Mouse (Mus musculus) bone marrow, adult 2 months (tissue): Measurements from ENCODE around the gene Depdc5. TPM values are rescaled to one million over a fixed set of nuclear protein-coding genes. Genes with fewer than 3 reads are reported as not detected.
A peak's percentile ranks its signal among the peaks of the same experiment; 100 is the strongest.
"Not testable (repeated sequence)": the region's sequence is repeated elsewhere in the genome, so short reads cannot be mapped to it uniquely, and the experiment has no call there.

Experiments
- H3K27ac ChIP-seq: fragments of 200-500 bp; 2 replicates; pipeline ENCODE4 v1.5.1; 2012; ENCODE audit warnings: low read depth, mild to moderate bottlenecking, control low read depth, inconsistent platforms, low read length; ENCODE audit not compliant: control insufficient read depth, poor library complexity, insufficient read depth
- H3K4me1 ChIP-seq: fragments of 200-500 bp; 2 replicates; pipeline ENCODE4 v1.6.1; 2011; ENCODE audit warnings: low read length; ENCODE audit not compliant: control insufficient read depth, insufficient read depth
- H3K4me3 ChIP-seq: fragments of 200-500 bp; replicated peaks from 2 replicates; pipeline ENCODE3; 2011; ENCODE audit warnings: mild to moderate bottlenecking, low read depth, low read length, control low read depth; ENCODE audit not compliant: control insufficient read depth
- CTCF ChIP-seq: fragments of 200-500 bp; IDR thresholded peaks from 2 replicates; pipeline ENCODE4 v1.5.1; 2011; ENCODE audit warnings: low read length, control low read depth; ENCODE audit not compliant: control insufficient read depth, insufficient read depth
- POLR2A ChIP-seq: fragments of 200-500 bp; IDR thresholded peaks from 2 replicates; pipeline ENCODE4 v1.6.1; 2011; ENCODE audit warnings: low read depth, mild to moderate bottlenecking, control low read depth, low read length, borderline replicate concordance; ENCODE audit not compliant: control insufficient read depth
- WGBS: fragments of 180-500 bp; shearing (Covaris S2); methylation state at CpG from one replicate; pipeline ENCODE4 v1.1.7; 2018; 5-methylcytosine and 5-hydroxymethylcytosine counted together
- polyA plus RNA-seq: library from polyadenylated mRNA; stranded (reverse); fragments of >200 nt; gene quantifications from 2 replicates; pipeline ENCODE4 v1.2.4, GENCODE M21; 2011; ENCODE audit warnings: low replicate concordance; ENCODE audit not compliant: missing spikeins, insufficient read depth, insufficient read length

Depdc5 gene
- 16.5 and 26.8 TPM in 2 replicates for polyA plus RNA-seq

DNA sequence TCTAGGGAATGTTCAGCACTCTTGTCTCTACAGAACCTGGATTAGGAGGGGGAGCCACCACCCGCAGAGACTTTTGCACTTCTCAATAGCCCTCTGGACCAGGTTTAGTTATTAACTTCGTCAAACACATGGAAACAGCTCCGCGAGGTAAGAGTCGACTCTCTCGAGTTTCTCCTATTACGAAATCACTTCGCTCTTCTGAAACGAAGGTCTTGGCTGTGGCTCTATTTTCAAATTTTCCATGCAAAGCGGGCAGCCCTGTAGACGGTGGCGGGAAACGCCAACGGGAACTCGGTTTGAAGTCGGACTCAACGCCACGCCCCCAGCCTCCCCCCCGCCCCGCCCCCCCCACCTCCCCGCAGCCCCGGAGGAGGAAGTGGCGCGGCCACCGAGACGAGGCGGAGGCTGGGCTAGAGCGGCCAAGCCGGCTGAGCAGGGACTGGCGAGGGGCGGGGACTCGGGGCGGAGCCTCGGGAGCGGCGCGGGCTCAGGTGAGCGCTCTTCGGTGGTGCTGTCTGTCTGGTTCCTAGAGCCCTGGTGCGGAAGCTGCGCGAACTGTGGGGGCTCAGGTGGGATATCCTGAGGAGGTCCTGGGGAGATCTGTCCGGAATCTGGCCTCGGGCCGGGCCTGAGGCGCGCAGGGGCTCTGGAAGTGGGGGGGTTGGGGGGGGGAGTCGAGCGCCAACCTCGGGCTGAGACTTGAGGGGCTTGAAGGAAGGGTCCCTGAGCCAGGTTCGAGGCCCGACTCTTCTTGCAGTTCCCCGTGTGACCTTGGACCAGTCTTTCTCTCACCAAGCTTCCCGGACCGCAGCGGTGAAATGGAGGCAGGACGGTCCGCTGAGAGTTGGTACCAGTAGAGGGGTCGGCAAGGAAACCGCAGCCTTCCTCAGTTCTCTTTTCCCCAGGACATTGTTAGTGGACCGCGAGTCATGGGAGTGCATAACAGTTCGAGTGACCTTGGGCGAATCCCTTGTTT, at the start of gene Depdc5:
TSS of gene Depdc5 (plus strand) at position 449 of the 976 bp plus-strand sequence.
- TF ChIP-seq CTCF: no peak
- peak; percentile 67; the same call in 1 of the 2 replicates for TF ChIP-seq POLR2A
- WGBS: under 1% methylated on average over 64 of the region's 64 CpGs
- Histone ChIP-seq H3K27ac (peak within 1 kb of the TSS; percentile 18), H3K4me1 (no peaks in the 10 kb centered on the region; the same call in 1 of the 2 replicates), H3K4me3 (peak within 1 kb of the TSS; percentile 82)

DNA sequence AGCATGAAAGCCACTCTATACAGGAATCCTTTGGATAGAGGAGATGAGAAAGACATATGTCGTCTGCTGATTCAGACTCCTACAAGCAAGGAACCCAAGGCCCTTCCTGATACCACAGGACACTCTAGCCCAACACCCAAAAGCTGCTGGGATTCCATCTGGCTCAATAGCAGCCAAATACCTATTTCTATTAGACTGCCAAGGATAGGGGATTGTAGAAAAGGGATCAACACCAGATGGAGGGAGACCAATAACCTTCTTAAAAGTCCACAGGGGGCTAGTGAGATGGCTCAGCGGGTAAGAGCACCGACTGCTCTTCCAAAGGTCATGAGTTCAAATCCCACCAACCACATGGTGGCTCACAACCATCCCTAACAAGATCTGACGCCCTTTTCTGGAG, 48.1 kb upstream of the Depdc5 start:
- whole genome bisulfite sequencing: 91% methylated on average over 4 of the region's 4 CpGs

DNA sequence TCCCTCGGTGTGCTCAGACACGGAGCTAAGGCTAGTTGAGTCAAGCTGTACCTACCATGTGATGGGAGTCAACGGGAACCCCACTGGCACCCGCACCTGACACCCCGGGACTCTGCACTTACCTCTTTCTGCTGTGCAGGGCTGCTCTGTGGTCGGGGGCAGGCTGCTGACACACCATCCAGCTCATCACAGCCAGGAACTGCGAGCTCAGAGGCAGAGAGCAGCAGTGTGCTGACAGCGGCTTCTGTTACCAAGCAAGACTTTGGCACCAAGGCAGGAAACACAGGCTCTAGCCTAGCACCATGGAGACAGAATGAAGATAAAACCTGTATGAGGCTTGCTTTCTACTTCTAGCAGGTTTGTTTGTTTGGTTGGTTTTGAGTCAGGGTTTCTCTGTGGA, 43.0 kb upstream of the Depdc5 start:
- H3K4me1 ChIP-seq: no peaks in the 10 kb centered on the region
- H3K4me3 ChIP-seq: no peak overlapping the region
- TF ChIP-seq CTCF (no peak), POLR2A (no peak)
- 88% methylated on average over 8 of the region's 8 CpGs for WGBS
- no peak overlapping the region for H3K27ac ChIP-seq

More for the DNA sequence above, 48.1 kb upstream of the Depdc5 start:
- H3K27ac ChIP-seq: no peak overlapping the region
- TF ChIP-seq CTCF (no peak), POLR2A (no peak)
- H3K4me3 ChIP-seq: no peak overlapping the region
- no peaks in the 10 kb centered on the region for H3K4me1 ChIP-seq

DNA sequence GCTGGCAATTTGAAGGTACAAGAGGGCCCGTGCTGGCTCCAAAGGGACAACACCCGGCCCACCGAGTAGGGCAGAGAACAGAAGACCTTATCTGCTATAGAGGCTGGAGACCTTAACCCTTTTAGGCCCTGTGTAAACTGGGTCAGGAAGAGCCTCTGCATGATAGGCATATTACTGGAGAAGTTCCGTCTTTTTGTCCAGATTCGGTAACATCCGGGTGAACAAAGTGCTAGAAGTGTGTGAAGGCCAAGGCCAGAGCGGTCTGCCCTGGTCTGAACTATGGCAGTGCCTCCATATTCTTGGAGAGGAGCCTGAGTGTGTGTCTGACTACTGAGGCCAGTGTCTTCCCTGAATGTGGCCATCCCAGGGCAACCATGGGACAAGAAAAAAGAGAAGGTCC, 36.5 kb upstream of the Depdc5 start, which contains the start of gene Gm20671:
TSS of gene Gm20671 (minus strand) at position 101 of the 400 bp plus-strand sequence.
- WGBS: 95% methylated on average over 7 of the region's 7 CpGs
- no peak for TF ChIP-seq CTCF
- Histone ChIP-seq H3K27ac (no peak within 1 kb of the TSS), H3K4me3 (no peak within 1 kb of the TSS), H3K4me1 (no peaks in the 10 kb centered on the region)

DNA sequence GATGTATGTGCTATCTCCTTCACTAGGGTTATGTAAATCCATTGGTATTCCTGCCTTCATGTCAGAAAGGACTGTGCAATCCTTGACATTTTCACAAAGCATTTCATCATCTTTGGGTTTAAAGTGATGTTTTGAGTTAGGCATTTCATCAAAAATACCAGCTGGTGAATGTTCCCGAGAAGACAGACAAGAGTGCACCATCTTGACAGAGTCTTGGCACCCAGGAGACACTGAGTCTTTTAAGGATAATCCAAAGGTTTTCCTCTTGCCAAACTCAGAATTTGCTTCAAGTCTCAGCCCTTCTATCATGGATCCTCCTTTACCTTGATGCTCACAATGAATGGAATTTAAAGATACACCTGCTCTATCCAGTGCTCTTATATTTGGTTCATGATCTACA, 34.7 kb upstream of the Depdc5 start:
- not testable (repeated sequence) for H3K4me3 ChIP-seq, H3K27ac ChIP-seq, H3K4me1 ChIP-seq
- WGBS: 79% methylated on average over 1 of the region's 1 CpGs

DNA sequence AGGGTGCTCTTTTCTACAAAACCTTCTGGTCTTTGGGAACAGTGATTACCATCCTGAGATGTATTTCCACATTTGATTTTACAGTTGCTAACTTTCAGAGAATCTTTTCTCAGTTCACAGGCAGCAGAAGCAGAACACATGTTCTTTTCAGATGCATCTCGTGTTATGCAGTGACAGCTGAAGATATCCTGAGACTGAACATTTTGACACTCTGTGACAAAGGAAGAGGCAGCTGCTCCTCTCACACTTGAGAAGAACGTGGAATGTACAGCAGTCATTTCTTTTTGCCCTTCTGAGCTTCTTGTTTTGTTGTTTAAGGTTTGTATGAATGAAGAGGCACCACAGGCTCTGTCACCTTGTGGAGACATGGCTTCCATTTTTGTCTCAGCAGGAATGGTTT, 33.4 kb upstream of the Depdc5 start:
- 90% methylated on average over 2 of the region's 2 CpGs for WGBS
- Histone ChIP-seq H3K4me1 (no peaks in the 10 kb centered on the region), H3K4me3 (no peak overlapping the region), H3K27ac (no peak overlapping the region)
- TF ChIP-seq CTCF (no peak), POLR2A (no peak)

DNA sequence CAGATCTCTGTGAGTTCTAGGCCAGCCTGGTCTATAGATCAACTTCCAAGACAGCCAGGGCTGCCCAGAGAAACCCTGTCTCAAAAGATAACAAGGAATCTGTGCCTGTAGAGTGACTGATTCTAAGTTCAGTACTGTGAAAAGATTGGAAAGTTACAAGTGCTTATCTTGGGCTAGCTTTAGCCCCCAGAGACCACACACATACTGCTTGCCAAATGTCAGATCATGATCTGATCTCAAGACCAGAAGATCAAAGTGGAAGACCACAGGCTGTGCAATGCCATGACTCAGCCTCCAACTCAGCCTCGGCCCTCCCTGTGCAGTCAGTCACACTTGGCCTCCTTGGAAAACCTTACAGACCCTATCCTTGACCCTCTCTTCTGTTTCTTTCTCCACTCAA, 29.0 kb upstream of the Depdc5 start:
- Histone ChIP-seq H3K4me1 (no peaks in the 10 kb centered on the region), H3K27ac (no peak overlapping the region), H3K4me3 (no peak overlapping the region)
- TF ChIP-seq POLR2A (no peak), CTCF (no peak)
- WGBS: 59% methylated on average over 1 of the region's 1 CpGs

DNA sequence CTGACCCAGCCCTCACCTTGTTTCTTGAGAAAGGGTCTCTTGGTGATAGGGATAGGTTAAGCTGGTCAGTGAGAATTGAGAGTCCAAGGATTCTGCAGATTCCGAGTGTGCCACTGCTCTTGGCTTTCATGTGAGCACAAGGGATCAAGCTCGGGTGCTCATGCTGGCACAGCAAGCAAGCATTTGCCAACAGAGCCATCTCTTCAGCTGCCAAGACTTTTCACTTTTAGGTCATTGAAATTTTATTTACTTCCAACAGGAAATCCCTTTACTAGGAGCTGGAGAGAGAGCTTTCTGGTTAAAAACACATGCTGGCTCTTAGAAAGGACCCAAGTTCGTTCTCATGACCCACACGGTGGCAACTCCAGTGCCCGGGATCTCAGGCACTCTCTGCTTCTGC, 26.5 kb upstream of the Depdc5 start:
- Histone ChIP-seq H3K4me1 (no peaks in the 10 kb centered on the region; the same call in 1 of the 2 replicates), H3K27ac (no peak overlapping the region), H3K4me3 (no peak overlapping the region)
- WGBS: 90% methylated on average over 5 of the region's 5 CpGs
- TF ChIP-seq POLR2A: no peak
